Mouse (Mus musculus): ENCODE measurements around the gene Syne1. TPM values are rescaled to one million over a fixed set of nuclear protein-coding genes. Genes with fewer than 3 reads are reported as not detected.

The Syne1 gene
- total RNA-seq, 2 experiments from 2014 or later, result 17.7 to 24.4 TPM

GRCm38 (mm10) chr10:5059983-5060382, 491.3 kb downstream of the Syne1 start:
- DNase-seq, result no peak

GRCm38 (mm10) chr10:5058876-5059275, 492.4 kb downstream of the Syne1 start:
- DNase-seq, result no peak

GRCm38 (mm10) chr10:5057661-5058060, 493.6 kb downstream of the Syne1 start:
- DNase-seq, result no peak

- no peak for DNase-seq
Measured at GRCm38 (mm10) chr10:5056940-5057339, 494.3 kb downstream of the Syne1 start.

GRCm38 (mm10) chr10:5056243-5056735, 495.0 kb downstream of the Syne1 start:
- DNase-seq, result no peak

- no peak for DNase-seq
Measured at GRCm38 (mm10) chr10:5045671-5046070, 505.6 kb downstream of the Syne1 start.

GRCm38 (mm10) chr10:5045213-5045612, 506.1 kb downstream of the Syne1 start:
- DNase-seq, result no peak

GRCm38 (mm10) chr10:5044481-5044880, 506.8 kb downstream of the Syne1 start:
- no peak for DNase-seq

GRCm38 (mm10) chr10:5041254-5041653, 510.0 kb downstream of the Syne1 start:
- DNase-seq, result no peak

GRCm38 (mm10) chr10:5032192-5033048, 518.9 kb downstream of the Syne1 start:
- DNase-seq, result no peak

- DNase-seq, result no peak
Measured at GRCm38 (mm10) chr10:5029883-5030282, 521.4 kb downstream of the Syne1 start.

GRCm38 (mm10) chr10:5029161-5029560, 522.1 kb downstream of the Syne1 start:
- no peak for DNase-seq

- DNase-seq, result no peak
Measured at GRCm38 (mm10) chr10:5028301-5028700, 523.0 kb downstream of the Syne1 start.

- DNase-seq, result no peak
Measured at GRCm38 (mm10) chr10:5027208-5027607, 524.1 kb downstream of the Syne1 start.

GRCm38 (mm10) chr10:5025906-5026305, 525.4 kb downstream of the Syne1 start:
- no peak for DNase-seq

- DNase-seq, result no peak
Measured at GRCm38 (mm10) chr10:5017148-5017547, 534.1 kb downstream of the Syne1 start.

GRCm38 (mm10) chr10:5014976-5015375, 536.3 kb downstream of the Syne1 start:
- no peak for DNase-seq

GRCm38 (mm10) chr10:5012004-5012403, 539.3 kb downstream of the Syne1 start:
- DNase-seq, result no peak

GRCm38 (mm10) chr10:5008795-5009366, 542.4 kb downstream of the Syne1 start:
- no peak for DNase-seq

- no peak for DNase-seq
Measured at GRCm38 (mm10) chr10:4996592-4996991, 554.7 kb downstream of the Syne1 start.

- DNase-seq, result no peak
Measured at GRCm38 (mm10) chr10:4993802-4994201, 557.5 kb downstream of the Syne1 start.

- DNase-seq, result no peak
Measured at GRCm38 (mm10) chr10:4983919-4984318, 567.4 kb downstream of the Syne1 start.

- no peak for DNase-seq
Measured at GRCm38 (mm10) chr10:4977374-4977773, 573.9 kb downstream of the Syne1 start.

GRCm38 (mm10) chr10:4976557-4976956, 574.7 kb downstream of the Syne1 start:
- no peak for DNase-seq

All from adrenal gland, postnatal 10 days (tissue).